Mouse (Mus musculus): ENCODE data around the gene St5.

- TF ChIP-seq CTCF (conservative IDR thresholded peaks at IDR 0.05; ENCODE audit: insufficient read depth, insufficient read length, low read depth, low read length) (no peak), POLR2A (IDR thresholded peaks at IDR 0.05; ENCODE audit: low read depth, low read length) (no peak)
These were observed 13.3 kb downstream of the St5 start for GRCm38 (mm10) chr7:109690101-109690500.

All from kidney, adult 2 months (tissue).